Mouse (Mus musculus) heart, adult 2 months (tissue): ENCODE measurements around the gene Sycp2l.

ENCODE experiments used
- CTCF ChIP-seq: fragments of 200-600 bp; IDR thresholded peaks from 2 replicates; pipeline ENCODE4 v1.8.1; 2022; ENCODE audit warnings: antibody characterized with exemption, mild to moderate bottlenecking, moderate library complexity
- EP300 ChIP-seq: fragments of 200-500 bp; IDR thresholded peaks from 2 replicates; pipeline ENCODE4 v1.6.1; 2011; ENCODE audit warnings: low read depth, low read length, control low read depth; ENCODE audit not compliant: insufficient read depth
- POLR2A ChIP-seq: fragments of 200-500 bp; IDR thresholded peaks from 2 replicates; pipeline ENCODE4 v1.6.1; 2011; ENCODE audit warnings: mild to moderate bottlenecking, low read depth, low read length, control low read depth; ENCODE audit not compliant: insufficient read depth

- TF ChIP-seq POLR2A: no peak
- TF ChIP-seq CTCF: no peak
- no peak for TF ChIP-seq EP300
Observed at GRCm38 (mm10) chr13:41203289-41203688, 89.2 kb downstream of the Sycp2l start.
